Comparison of ENCODE assay signal across 9 mouse cellular contexts in the genomic region with DNA sequence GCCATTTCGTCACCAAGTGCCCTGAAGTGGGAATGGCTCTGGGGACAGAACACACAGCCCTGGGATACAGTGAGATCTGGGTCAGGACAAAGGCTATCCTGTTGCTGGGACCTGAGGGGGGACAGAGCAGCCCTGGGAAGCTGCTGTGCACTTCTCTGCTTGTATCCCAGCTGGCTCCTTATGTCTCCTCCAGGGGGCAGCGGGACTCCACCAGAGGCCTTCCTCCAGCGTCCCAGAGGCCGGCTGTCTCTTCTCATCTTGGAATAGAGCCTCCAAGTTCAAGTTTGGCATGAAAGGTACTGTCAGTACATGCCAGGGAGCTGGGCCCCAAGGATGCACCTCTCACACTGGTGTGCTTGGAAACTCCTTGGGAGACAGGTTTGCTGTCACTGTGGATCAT.
A peak's percentile ranks its signal among the peaks of the same experiment; 100 is the strongest.
DNase-seq lines count a peak whose midpoint lies in the region; ATAC-seq lines count a peak whose summit lies in the region.
"Had no signal": no experiment of that assay in that cellular context is flagged by ENCODE, and none has a peak within 500 bp of the region (broad histone marks: within the 10 kb centered on the region; RNA-seq: fewer than 3 reads in every experiment).

No protein-coding gene starts in this region.

- no peaks in the 10 kb centered on the region for H3K9me3 ChIP-seq in heart, embryonic 10.5 days
- no peaks in the 10 kb centered on the region for H3K9me3 ChIP-seq in lung, embryonic 16.5 days (ENCODE audit: control insufficient read depth, low read length)

- no peak overlapping the region for H3K4me2 ChIP-seq in lung, embryonic 16.5 days (ENCODE audit: low read depth, low read length)

- H3K4me1 ChIP-seq in heart, embryonic 10.5 days, result peaks cover 6% of the 10 kb centered on the region
- H3K4me1 ChIP-seq in lung, embryonic 16.5 days (replicated peaks; ENCODE audit: control insufficient read depth, insufficient read depth, low read length), result no peaks in the 10 kb centered on the region

- no peak overlapping the region for H3K9ac ChIP-seq in lung, embryonic 16.5 days (ENCODE audit: low read length)

- DNase-seq in 3T3-L1 (ENCODE audit: low read depth, low spot score), result peak; percentile 89
- DNase-seq in adrenal gland, adult 18-20 months (ENCODE audit: low spot score in 2 of 2), result peak; percentile 74 to 75
- DNase-seq in embryo, embryonic 9.5 days (ENCODE audit: extremely low spot score), result peak; percentile 63
- peak; percentile 83 for DNase-seq in heart, embryonic 10.5 days (ENCODE audit: low spot score)
- peak; percentile 13 for DNase-seq in large intestine, adult 2 months (ENCODE audit: low read depth, low spot score)
- peak; percentile 78 for DNase-seq in right cerebral cortex, postnatal 14 days
- DNase-seq in urinary bladder, adult 2 months (ENCODE audit: low spot score), result peak; percentile 57

- WGBS in heart, embryonic 10.5 days, result 5% methylated on average over 4 of the region's 4 CpGs
- WGBS in large intestine, adult 2 months, result 10% methylated on average over 4 of the region's 4 CpGs
- 3% methylated on average over 4 of the region's 4 CpGs for WGBS in lung, embryonic 16.5 days

- H3K4me3 ChIP-seq in heart, embryonic 10.5 days, result no peak overlapping the region
- no peak overlapping the region for H3K4me3 ChIP-seq in lung, embryonic 16.5 days (ENCODE audit: low read length)
- H3K4me3 ChIP-seq: myocyte had no signal

- H3K36me3 ChIP-seq in heart, embryonic 10.5 days, result no peaks in the 10 kb centered on the region
- H3K36me3 ChIP-seq in lung, embryonic 16.5 days (ENCODE audit: control insufficient read depth, insufficient read depth, low read length), result no peaks in the 10 kb centered on the region

- peaks cover 86% of the 10 kb centered on the region for H3K27me3 ChIP-seq in heart, embryonic 10.5 days (ENCODE audit: insufficient read depth, poor library complexity, severe bottlenecking)
- H3K27me3 ChIP-seq in lung, embryonic 16.5 days (ENCODE audit: control insufficient read depth, insufficient read depth, low read depth, low read length), result peaks cover 4% of the 10 kb centered on the region

- H3K27ac ChIP-seq in heart, embryonic 10.5 days, result no peak overlapping the region
- H3K27ac ChIP-seq in lung, embryonic 16.5 days (ENCODE audit: low read length), result no peak overlapping the region

- 0 out of 2 replicates have a peak, but pooled peaks have one; percentile 56 for ATAC-seq in lung, embryonic 16.5 days (ENCODE audit: low read depth)

Comparison
In these comparisons a context has a peak if more than half of its experiments do, and no peak if none do; other contexts are left out.
1. DNase-seq: peak in every context shown above with its lines; median percentile 89 in 3T3-L1; 83 in heart, embryonic 10.5 days; 78 in right cerebral cortex, postnatal 14 days; 74 in adrenal gland, adult 18-20 months; 63 in embryo, embryonic 9.5 days; 57 in urinary bladder, adult 2 months; 13 in large intestine, adult 2 months.